Mouse (Mus musculus): ENCODE measurements around the gene Psme2b.
"Not testable (repeated sequence)": the region's sequence is repeated elsewhere in the genome, so short reads cannot be mapped to it uniquely, and the experiment has no call there.

Psme2b gene

GRCm38 (mm10) chr11:48900654-48901566 is 45.1 kb downstream of the Psme2b start:
- not testable (repeated sequence) for DNase-seq (ENCODE audit: low spot score)

- DNase-seq (ENCODE audit: low spot score), result no peak
These were observed 47.1 kb downstream of the Psme2b start for GRCm38 (mm10) chr11:48898812-48899431.
